Mouse (Mus musculus) intestine, postnatal 0 days (tissue): Measurements from ENCODE around the gene Cyp2s1. TPM values are rescaled to one million over a fixed set of nuclear protein-coding genes. Genes with fewer than 3 reads are reported as not detected.

Source experiments
- ATAC-seq: fragments of 200-750 bp; cut with Nextera tagmentation; 2 replicates; pipeline ENCODE4 v1.8.0; 2017; ENCODE audit warnings: mild to moderate bottlenecking, moderate TSS enrichment, moderate library complexity
- H3K27ac ChIP-seq: fragments of 300-500 bp; sonication (generic); 2 replicates; pipeline ENCODE4 v1.5.1; 2014; ENCODE audit warnings: mild to moderate bottlenecking, low read depth, low read length, moderate library complexity
- H3K27me3 ChIP-seq: fragments of 300-500 bp; sonication (generic); replicated peaks from 2 replicates; pipeline ENCODE4 v1.6.1; 2014; ENCODE audit warnings: low read length, mixed read lengths; ENCODE audit not compliant: control insufficient read depth, insufficient read depth
- H3K36me3 ChIP-seq: fragments of 300-500 bp; sonication (generic); 2 replicates; pipeline ENCODE4 v1.6.1; 2014; ENCODE audit warnings: mild to moderate bottlenecking, moderate library complexity; ENCODE audit not compliant: control insufficient read depth, insufficient read depth
- H3K4me1 ChIP-seq: fragments of 300-500 bp; sonication (generic); replicated peaks from 2 replicates; pipeline ENCODE4 v1.6.1; 2014; ENCODE audit warnings: antibody characterized with exemption, low read length, mixed read lengths; ENCODE audit not compliant: control insufficient read depth, insufficient read depth
- H3K4me2 ChIP-seq: fragments of 300-500 bp; sonication (generic); replicated peaks from 2 replicates; pipeline ENCODE4 v1.6.1; 2014; ENCODE audit warnings: low read depth, mild to moderate bottlenecking, moderate library complexity
- H3K4me3 ChIP-seq: fragments of 300-500 bp; sonication (generic); 2 replicates; pipeline ENCODE4 v1.5.1; 2014; ENCODE audit warnings: low read depth, low read length
- H3K9ac ChIP-seq: fragments of 300-500 bp; sonication (generic); 2 replicates; pipeline ENCODE4 v1.6.1; 2014; ENCODE audit warnings: mild to moderate bottlenecking, low read depth, low read length
- H3K9me3 ChIP-seq: fragments of 300-500 bp; sonication (generic); 2 replicates; pipeline ENCODE4 v1.6.1; 2016; ENCODE audit warnings: mixed run types; ENCODE audit not compliant: control insufficient read depth
- CTCF ChIP-seq: sonication (generic); IDR thresholded peaks from 2 replicates; pipeline ENCODE4 v1.5.1; 2016; ENCODE audit warnings: low read depth, mild to moderate bottlenecking, control low read depth, antibody characterized with exemption, moderate library complexity
- WGBS: fragments of 180-500 bp; shearing (Covaris S2); extraction: QIAGEN DNeasy Blood & Tissue Kit; methylation state at CpG from one replicate; pipeline ENCODE4 v1.1.7; 2014; 5-methylcytosine and 5-hydroxymethylcytosine counted together
- polyA plus RNA-seq: library from polyadenylated mRNA; unstranded; fragments of >200 nt; fragmentation: Nextera tagmentation; extraction: Ambion mirVana; gene quantifications from 2 replicates; pipeline ENCODE4 v1.2.1, GENCODE M21; 2015

The Cyp2s1 gene
- polyA plus RNA-seq, 1 experiment from 2014 or later, result 9.7 TPM

- WGBS, result 12% methylated on average over 7 of the region's 7 CpGs
- Histone ChIP-seq H3K4me3 (peak overlapping the region; percentile 47; the same call in 1 of the 2 replicates), H3K27me3 (no peaks in the 10 kb centered on the region), H3K9ac (peak overlapping the region; percentile 13; the same call in 1 of the 2 replicates), H3K4me1 (no peaks in the 10 kb centered on the region), H3K4me2 (peak overlapping the region; percentile 77), H3K36me3 (no peaks in the 10 kb centered on the region), H3K27ac (no peak overlapping the region), H3K9me3 (no peaks in the 10 kb centered on the region)
- ATAC-seq, result no peak
- TF ChIP-seq CTCF, result no peak
Observed at GRCm38 (mm10) chr7:25815571-25815970, 1.1 kb downstream of the Cyp2s1 start.

- Histone ChIP-seq H3K9ac (no peak overlapping the region), H3K4me2 (0 out of 2 replicates have a peak overlapping the region, but pooled peaks have one; percentile 21), H3K27me3 (no peaks in the 10 kb centered on the region), H3K4me1 (no peaks in the 10 kb centered on the region), H3K27ac (no peak overlapping the region), H3K9me3 (no peaks in the 10 kb centered on the region), H3K36me3 (no peaks in the 10 kb centered on the region), H3K4me3 (no peak overlapping the region)
- TF ChIP-seq CTCF, result no peak
- WGBS, result 62% methylated on average over 9 of the region's 9 CpGs
- ATAC-seq, result no peak
Observed at GRCm38 (mm10) chr7:25814711-25815110, 2.0 kb downstream of the Cyp2s1 start.

DNA sequence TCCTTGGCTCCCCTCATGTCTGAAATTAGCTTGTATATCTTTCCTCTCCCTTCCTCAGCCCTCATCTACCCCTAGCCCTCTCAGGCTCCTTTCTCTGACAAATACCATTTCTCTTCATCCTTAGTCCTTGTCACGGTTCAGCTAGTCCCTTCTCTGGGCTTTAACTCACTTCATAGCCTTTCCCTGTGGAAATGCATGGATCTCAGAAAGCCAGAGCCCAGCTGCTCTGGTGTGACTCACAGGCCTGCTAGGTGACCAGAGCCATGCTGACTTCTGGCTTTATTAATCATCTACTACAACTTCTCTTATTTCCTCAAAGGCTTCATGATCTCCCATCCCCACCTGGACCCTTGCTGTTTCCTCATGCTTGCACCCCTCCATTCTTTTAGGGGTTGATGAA is 4.5 kb downstream of the Cyp2s1 start:
- Histone ChIP-seq H3K4me3 (no peak overlapping the region), H3K27me3 (no peaks in the 10 kb centered on the region), H3K9ac (no peak overlapping the region), H3K4me1 (no peaks in the 10 kb centered on the region), H3K9me3 (no peaks in the 10 kb centered on the region), H3K27ac (no peak overlapping the region), H3K36me3 (peaks cover 8% of the 10 kb centered on the region; the same call in 1 of the 2 replicates), H3K4me2 (no peak overlapping the region)
- ATAC-seq, result no peak
- WGBS, result 53% methylated on average over 1 of the region's 1 CpGs
- no peak for TF ChIP-seq CTCF

- 87% methylated on average over 2 of the region's 2 CpGs for WGBS
- H3K9me3 ChIP-seq, result no peaks in the 10 kb centered on the region
Observed at GRCm38 (mm10) chr7:25811716-25812115, 5.0 kb downstream of the Cyp2s1 start.

DNA sequence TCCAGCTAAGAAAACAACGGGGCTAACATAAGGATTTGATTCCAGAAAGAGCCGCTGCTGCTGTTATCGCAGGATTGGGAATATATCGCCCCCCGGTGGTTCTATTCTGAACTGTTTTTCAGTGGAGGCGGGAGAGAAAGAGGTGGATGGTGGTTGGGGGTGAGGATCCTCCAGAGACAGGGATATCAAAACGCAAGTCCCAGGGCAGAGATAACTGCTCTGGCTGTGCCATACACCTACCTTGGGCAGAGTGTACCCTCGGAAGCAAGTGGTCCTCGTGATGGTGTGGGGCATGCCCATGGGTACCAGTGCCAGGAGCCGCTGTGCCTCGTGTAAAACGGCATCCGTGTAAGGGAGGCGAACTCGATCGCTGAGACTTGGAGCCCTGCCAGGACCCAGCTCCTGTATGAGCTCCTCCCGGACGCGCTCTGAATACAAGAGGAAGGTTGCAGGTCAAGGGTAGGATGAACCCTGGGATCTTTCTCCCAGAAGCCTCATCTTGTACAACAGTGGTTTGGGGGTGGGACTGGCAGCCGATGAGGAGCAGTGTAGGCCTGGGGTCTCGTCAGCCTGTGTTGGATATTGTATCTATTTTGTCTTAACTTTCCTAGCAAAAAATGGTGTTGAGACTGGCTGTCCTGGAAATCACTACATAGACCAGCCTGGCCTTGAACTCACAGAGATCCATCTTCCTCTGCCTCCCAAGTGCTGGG is 10.9 kb downstream of the Cyp2s1 start:
- peak; percentile 88 for TF ChIP-seq CTCF
- Histone ChIP-seq H3K4me1 (no peaks in the 10 kb centered on the region; the same call in 1 of the 2 replicates), H3K9me3 (no peaks in the 10 kb centered on the region), H3K9ac (0 out of 2 replicates have a peak overlapping the region, but pooled peaks have one; percentile 7), H3K27ac (no peak overlapping the region), H3K4me3 (no peak overlapping the region), H3K4me2 (peak overlapping the region; percentile 48), H3K27me3 (no peaks in the 10 kb centered on the region), H3K36me3 (peaks cover 22% of the 10 kb centered on the region; the same call in 1 of the 2 replicates)
- 23% methylated on average over 21 of the region's 21 CpGs for WGBS
- ATAC-seq, result 0 out of 2 replicates have a peak, but pooled peaks have one; percentile 28

More at GRCm38 (mm10) chr7:25811716-25812115, 5.0 kb downstream of the Cyp2s1 start:
- Histone ChIP-seq H3K9ac (no peak overlapping the region), H3K27ac (no peak overlapping the region), H3K4me2 (no peak overlapping the region), H3K27me3 (no peaks in the 10 kb centered on the region), H3K36me3 (peaks cover 9% of the 10 kb centered on the region; the same call in 1 of the 2 replicates), H3K4me3 (no peak overlapping the region), H3K4me1 (no peaks in the 10 kb centered on the region)
- no peak for ATAC-seq
- TF ChIP-seq CTCF, result no peak

- Histone ChIP-seq H3K4me2 (no peak overlapping the region), H3K4me3 (no peak overlapping the region), H3K27me3 (no peaks in the 10 kb centered on the region), H3K9ac (no peak overlapping the region), H3K4me1 (no peaks in the 10 kb centered on the region; the same call in 1 of the 2 replicates), H3K36me3 (peaks cover 22% of the 10 kb centered on the region; the same call in 1 of the 2 replicates), H3K9me3 (no peaks in the 10 kb centered on the region), H3K27ac (no peak overlapping the region)
- no peak for TF ChIP-seq CTCF
- no peak for ATAC-seq
- WGBS, result 74% methylated on average over 4 of the region's 4 CpGs
Observed at GRCm38 (mm10) chr7:25804792-25805191, 11.9 kb downstream of the Cyp2s1 start.
